Mouse (Mus musculus) induced T-regulatory cell, adult 2 months (primary cell): ENCODE results near the gene Spag8.

Source experiments
- DNase-seq: peaks from one replicate; pipeline ENCODE4 v3.0.0-alpha.2; 2012; ENCODE audit warnings: low read depth

The Spag8 gene

GRCm38 (mm10) chr4:43653161-43654015 is at the start of gene Spag8:
TSS of gene Spag8 (minus strand) at chr4:43653594.
- DNase-seq, result peak; percentile 41

GRCm38 (mm10) chr4:43700707-43701106 is 47.3 kb upstream of the Spag8 start, which contains the start of gene Olfr70:
TSS of gene Olfr70 (minus strand) at chr4:43700807.
- no peak for DNase-seq

GRCm38 (mm10) chr4:43696561-43696960 is 43.2 kb upstream of the Spag8 start:
- no peak for DNase-seq

GRCm38 (mm10) chr4:43695249-43695671 is 41.9 kb upstream of the Spag8 start:
- no peak for DNase-seq

- DNase-seq, result no peak
These were observed 41.2 kb upstream of the Spag8 start for GRCm38 (mm10) chr4:43694439-43695248.

- no peak for DNase-seq
These were observed 40.4 kb upstream of the Spag8 start for GRCm38 (mm10) chr4:43693806-43694241.

- no peak for DNase-seq
These were observed 37.6 kb upstream of the Spag8 start for GRCm38 (mm10) chr4:43691026-43691425.

GRCm38 (mm10) chr4:43690021-43690420 is 36.6 kb upstream of the Spag8 start:
- DNase-seq, result no peak

- DNase-seq, result no peak
These were observed 26.1 kb upstream of the Spag8 start for GRCm38 (mm10) chr4:43679416-43680043.

GRCm38 (mm10) chr4:43678541-43678940 is 25.1 kb upstream of the Spag8 start:
- DNase-seq, result no peak

- no peak for DNase-seq
These were observed 22.2 kb upstream of the Spag8 start for GRCm38 (mm10) chr4:43675608-43676007.

GRCm38 (mm10) chr4:43674974-43675373 is 21.6 kb upstream of the Spag8 start:
- DNase-seq, result no peak

GRCm38 (mm10) chr4:43673703-43674102 is 20.3 kb upstream of the Spag8 start:
- DNase-seq, result no peak

- peak; percentile 92 for DNase-seq
These were observed 18.7 kb upstream of the Spag8 start for GRCm38 (mm10) chr4:43672070-43672469.

- no peak for DNase-seq
These were observed 16.0 kb upstream of the Spag8 start for GRCm38 (mm10) chr4:43669428-43669794.

GRCm38 (mm10) chr4:43668782-43669427 is 15.5 kb upstream of the Spag8 start, which contains the start of the genes Tmem8b and Fam221b:
TSS of gene Tmem8b (plus strand) at chr4:43668971.
TSS of gene Fam221b (minus strand) at chr4:43669145.
- peak; percentile 92 for DNase-seq

- peak; percentile 49 for DNase-seq
These were observed 13.0 kb upstream of the Spag8 start for GRCm38 (mm10) chr4:43666412-43666811.

GRCm38 (mm10) chr4:43657146-43657545 is 3.8 kb upstream of the Spag8 start:
- peak; percentile 28 for DNase-seq

- DNase-seq, result peak; percentile 96
These were observed 3.1 kb upstream of the Spag8 start, which contains the start of gene Hint2 for GRCm38 (mm10) chr4:43656339-43657109. TSS of gene Hint2 (minus strand) at chr4:43656466.

- no peak for DNase-seq
These were observed 2.4 kb upstream of the Spag8 start for GRCm38 (mm10) chr4:43655656-43656338.
